Mouse (Mus musculus): Measurements from ENCODE around the gene Crx. TPM values are rescaled to one million over a fixed set of nuclear protein-coding genes. Genes with fewer than 3 reads are reported as not detected.

The Crx gene
- total RNA-seq, 2 experiments from 2014 or later, result not detected

- no peak for DNase-seq (ENCODE audit: low spot score)
These were observed 15.7 kb downstream of the Crx start for GRCm38 (mm10) chr7:15864104-15864503.

- no peak for DNase-seq (ENCODE audit: low spot score)
These were observed 20.1 kb downstream of the Crx start for GRCm38 (mm10) chr7:15859657-15860056.

- DNase-seq (ENCODE audit: low spot score), result no peak
These were observed 40.2 kb downstream of the Crx start, which contains the start of gene Obox6 for GRCm38 (mm10) chr7:15839578-15839977. Gene Obox6 (minus strand): TSS chr7:15839678.

Other genes starting within 250 kb of the Crx start
- gene Obox3, start 240.1 kb downstream of the Crx start, total RNA-seq (2021), result not detected
- not detected for gene Obox5, start 129.8 kb downstream of the Crx start, total RNA-seq (2021)
- not detected for gene Obox6, start 40.3 kb downstream of the Crx start, total RNA-seq (2021)
- gene Crxos, start 2.6 kb upstream of the Crx start, total RNA-seq (2021), result not detected
- gene Selenow, start 42.4 kb upstream of the Crx start, total RNA-seq (2021), result 1,000 to 10,000 TPM; 1,514 to 1,837 TPM
- gene Nop53, start 66.1 kb upstream of the Crx start, total RNA-seq (2021), result 10 to 100 TPM; 82.3 to 91.7 TPM
- gene Ehd2, start 87.6 kb upstream of the Crx start, total RNA-seq (2021), result 10 to 100 TPM; 24.9 to 37.4 TPM
- 1 to 10 TPM; 5.5 to 6.6 TPM for gene Bicra, start 168.0 kb upstream of the Crx start, total RNA-seq (2021)
- gene Zfp541, start 181.8 kb upstream of the Crx start, total RNA-seq (2021), result not detected
- 100 to 1,000 TPM; 101 to 131 TPM for gene Napa, start 218.5 kb upstream of the Crx start, total RNA-seq (2021)
- 10 to 100 TPM; 10.2 to 12.6 TPM for gene Kptn, start 239.9 kb upstream of the Crx start, total RNA-seq (2021)
- gene Slc8a2, start 249.9 kb upstream of the Crx start, total RNA-seq (2021), result under 1 TPM; 0.11 to 0.21 TPM